Mouse (Mus musculus): ENCODE results near the gene Nek9. TPM values are rescaled to one million over a fixed set of nuclear protein-coding genes. Genes with fewer than 3 reads are reported as not detected.
A peak's percentile ranks its signal among the peaks of the same experiment; 100 is the strongest.

Gene Nek9
- total RNA-seq, 2 experiments from 2014 or later = 119 to 125 TPM

- DNase-seq = no peak
Observed at GRCm38 (mm10) chr12:85347196-85347595, 8.0 kb upstream of the Nek9 start.

- DNase-seq = peak; percentile 70 to 86
Observed at GRCm38 (mm10) chr12:85346374-85346773, 7.2 kb upstream of the Nek9 start.

- no peak for DNase-seq
Observed at GRCm38 (mm10) chr12:85345559-85345958, 6.4 kb upstream of the Nek9 start.

- DNase-seq = no peak
Observed at GRCm38 (mm10) chr12:85344252-85344651, 5.1 kb upstream of the Nek9 start.

GRCm38 (mm10) chr12:85342310-85342709, 3.1 kb upstream of the Nek9 start:
- DNase-seq = no peak

- DNase-seq = peak; percentile 42 to 80
Observed at GRCm38 (mm10) chr12:85341131-85341530, 2.0 kb upstream of the Nek9 start.

- peak; percentile 38 to 45 for DNase-seq
Observed at GRCm38 (mm10) chr12:85339947-85340346, 785 bp upstream of the Nek9 start.

- DNase-seq = no peak
Observed at GRCm38 (mm10) chr12:85338815-85339214, 347 bp downstream of the Nek9 start.

GRCm38 (mm10) chr12:85337567-85338311, 1.4 kb downstream of the Nek9 start:
- no peak for DNase-seq

GRCm38 (mm10) chr12:85330153-85330552, 9.0 kb downstream of the Nek9 start:
- no peak for DNase-seq

- DNase-seq = peak in 1 of 2 experiments; percentile 31
Observed at GRCm38 (mm10) chr12:85308651-85309050, 30.5 kb downstream of the Nek9 start.

- DNase-seq = peak; percentile 86 to 92
Observed at GRCm38 (mm10) chr12:85305247-85305892, 33.8 kb downstream of the Nek9 start.

GRCm38 (mm10) chr12:85304725-85305124, 34.4 kb downstream of the Nek9 start:
- peak in 1 of 2 experiments; percentile 31 for DNase-seq

GRCm38 (mm10) chr12:85303256-85303655, 35.9 kb downstream of the Nek9 start:
- no peak for DNase-seq

- no peak for DNase-seq
Observed at GRCm38 (mm10) chr12:85298835-85299180, 40.4 kb downstream of the Nek9 start.

GRCm38 (mm10) chr12:85298127-85298834, 40.9 kb downstream of the Nek9 start:
- no peak for DNase-seq

GRCm38 (mm10) chr12:85297345-85297997, 41.7 kb downstream of the Nek9 start:
- DNase-seq = no peak

- no peak for DNase-seq
Observed at GRCm38 (mm10) chr12:85296915-85297314, 42.2 kb downstream of the Nek9 start.

GRCm38 (mm10) chr12:85295506-85295905, 43.7 kb downstream of the Nek9 start:
- DNase-seq = no peak

GRCm38 (mm10) chr12:85292906-85293305, 46.3 kb downstream of the Nek9 start:
- DNase-seq = no peak

GRCm38 (mm10) chr12:85292288-85292687, 46.9 kb downstream of the Nek9 start:
- no peak for DNase-seq

GRCm38 (mm10) chr12:85291541-85291940, 47.6 kb downstream of the Nek9 start:
- DNase-seq = no peak

GRCm38 (mm10) chr12:85290633-85291032, 48.5 kb downstream of the Nek9 start:
- no peak for DNase-seq
